Mouse (Mus musculus) lung, postnatal 0 days (tissue): Measurements from ENCODE around the gene Corin.

Experiments used
- CTCF ChIP-seq: IDR thresholded peaks from 2 replicates; pipeline ENCODE4 v1.5.1; 2016; ENCODE audit warnings: antibody characterized with exemption, mild to moderate bottlenecking
- EP300 ChIP-seq: IDR thresholded peaks from 2 replicates; pipeline ENCODE4 v1.6.1; 2016; ENCODE audit warnings: antibody characterized with exemption, mild to moderate bottlenecking, control low read depth

DNA sequence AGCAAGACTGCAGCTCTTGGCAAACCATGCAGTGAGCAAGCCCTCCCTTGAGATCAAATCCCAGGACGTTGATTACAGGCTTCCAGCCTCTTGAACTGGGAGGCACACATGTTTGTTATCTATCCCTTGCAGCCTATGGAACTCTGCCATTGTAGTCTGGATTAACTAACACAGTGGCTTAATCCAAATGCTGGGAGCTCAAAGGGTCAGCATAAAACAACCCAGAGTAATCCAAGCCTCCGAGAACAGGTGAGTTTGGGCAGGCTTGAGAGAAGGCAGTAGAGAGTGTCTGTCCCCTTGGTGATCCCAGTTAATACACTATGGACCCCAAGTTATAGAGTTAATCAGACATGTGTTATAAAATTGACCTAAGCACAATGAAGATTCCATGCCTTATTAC lies 155.7 kb downstream of the Corin start:
- TF ChIP-seq CTCF, result no peak
- no peak for TF ChIP-seq EP300
